Mouse (Mus musculus) forebrain, embryonic 16.5 days (tissue): ENCODE measurements around the gene Slc39a2. TPM values are rescaled to one million over a fixed set of nuclear protein-coding genes. Genes with fewer than 3 reads are reported as not detected.
A peak's percentile ranks its signal among the peaks of the same experiment; 100 is the strongest.

Experiments
- ATAC-seq: fragments of 200-750 bp; cut with Nextera tagmentation; 2 replicates; pipeline ENCODE4 v1.8.0; 2017; ENCODE audit warnings: mild to moderate bottlenecking, moderate library complexity
- H3K27ac ChIP-seq: fragments of 300-500 bp; sonication (generic); 2 replicates; pipeline ENCODE4 v1.5.1; 2014; ENCODE audit warnings: low read length, control low read depth
- H3K27me3 ChIP-seq: fragments of 300-500 bp; sonication (generic); replicated peaks from 2 replicates; pipeline ENCODE4 v1.6.1; 2014; ENCODE audit warnings: low read length; ENCODE audit not compliant: control insufficient read depth, insufficient read depth
- H3K36me3 ChIP-seq: fragments of 300-500 bp; sonication (generic); 2 replicates; pipeline ENCODE4 v1.6.1; 2014; ENCODE audit not compliant: control insufficient read depth, insufficient read depth
- H3K4me1 ChIP-seq: fragments of 300-500 bp; sonication (generic); replicated peaks from 2 replicates; pipeline ENCODE4 v1.6.1; 2014; ENCODE audit warnings: low read length; ENCODE audit not compliant: control insufficient read depth, insufficient read depth
- H3K4me2 ChIP-seq: fragments of 300-500 bp; sonication (generic); 2 replicates; pipeline ENCODE4 v1.6.1; 2014; ENCODE audit warnings: mild to moderate bottlenecking, low read length, control low read depth
- H3K4me3 ChIP-seq: fragments of 300-500 bp; sonication (generic); replicated peaks from 2 replicates; pipeline ENCODE4 v1.5.1; 2014; ENCODE audit warnings: mild to moderate bottlenecking, low read length, control low read depth
- H3K9ac ChIP-seq: fragments of 300-500 bp; sonication (generic); replicated peaks from 2 replicates; pipeline ENCODE4 v1.6.1; 2014; ENCODE audit warnings: low read depth, low read length, control low read depth
- H3K9me3 ChIP-seq: fragments of 300-500 bp; sonication (generic); 2 replicates; pipeline ENCODE4 v1.6.1; 2016; ENCODE audit warnings: low read length; ENCODE audit not compliant: control insufficient read depth
- WGBS: fragments of 180-500 bp; shearing (Covaris S2); extraction: QIAGEN DNeasy Blood & Tissue Kit; methylation state at CpG from one replicate; pipeline ENCODE4 v1.1.7; 2014; 5-methylcytosine and 5-hydroxymethylcytosine counted together
- polyA plus RNA-seq: library from polyadenylated mRNA; unstranded; fragments of >200 nt; fragmentation: Nextera tagmentation; extraction: Ambion mirVana; gene quantifications from 2 replicates; pipeline ENCODE4 v1.2.1, GENCODE M21; 2015

The Slc39a2 gene
- polyA plus RNA-seq, 1 experiment from 2014 or later, result 2.6 TPM

GRCm38 (mm10) chr14:51883527-51884030, 9.1 kb upstream of the Slc39a2 start:
- Histone ChIP-seq H3K27me3 (no peaks in the 10 kb centered on the region), H3K9ac (no peak overlapping the region), H3K4me2 (peak overlapping the region; percentile 83), H3K9me3 (no peaks in the 10 kb centered on the region), H3K4me1 (peaks cover 14% of the 10 kb centered on the region), H3K27ac (0 out of 2 replicates have a peak overlapping the region, but pooled peaks have one; percentile 6), H3K36me3 (peaks cover 5% of the 10 kb centered on the region), H3K4me3 (peak overlapping the region; percentile 77)
- WGBS, result under 1% methylated on average over 4 of the region's 4 CpGs
- ATAC-seq, result peak; percentile 21

- H3K27ac ChIP-seq, result peak overlapping the region; percentile 75
- WGBS, result under 1% methylated on average over 14 of the region's 14 CpGs
- H3K4me1 ChIP-seq, result peaks cover 14% of the 10 kb centered on the region
- H3K9ac ChIP-seq, result peak overlapping the region; percentile 70
- H3K27me3 ChIP-seq, result no peaks in the 10 kb centered on the region
- H3K9me3 ChIP-seq, result no peaks in the 10 kb centered on the region
- H3K4me3 ChIP-seq, result peak overlapping the region; percentile 77
- ATAC-seq, result peak; percentile 26
- peaks cover 5% of the 10 kb centered on the region for H3K36me3 ChIP-seq
- peak overlapping the region; percentile 83 for H3K4me2 ChIP-seq
Measured at GRCm38 (mm10) chr14:51884031-51884544, 8.6 kb upstream of the Slc39a2 start.

GRCm38 (mm10) chr14:51884598-51885331, 7.9 kb upstream of the Slc39a2 start, which contains the start of gene Mettl17:
Mettl17 (plus strand) TSS chr14:51884842.
- Histone ChIP-seq H3K9me3 (no peaks in the 10 kb centered on the region), H3K4me1 (peaks cover 14% of the 10 kb centered on the region), H3K27ac (peak within 1 kb of the TSS; percentile 75), H3K27me3 (no peaks in the 10 kb centered on the region), H3K9ac (peak within 1 kb of the TSS; percentile 70), H3K4me3 (peak within 1 kb of the TSS; percentile 77), H3K36me3 (peaks cover 10% of the 10 kb centered on the region), H3K4me2 (peak within 1 kb of the TSS; percentile 83)
- WGBS, result under 1% methylated on average over 43 of the region's 43 CpGs
- peak; percentile 99 for ATAC-seq

GRCm38 (mm10) chr14:51886051-51886450, 6.6 kb upstream of the Slc39a2 start:
- Histone ChIP-seq H3K4me1 (peaks cover 14% of the 10 kb centered on the region), H3K27ac (no peak overlapping the region), H3K9me3 (no peaks in the 10 kb centered on the region), H3K4me2 (peak overlapping the region; percentile 83), H3K27me3 (no peaks in the 10 kb centered on the region), H3K9ac (no peak overlapping the region), H3K4me3 (peak overlapping the region; percentile 77; the same call in 1 of the 2 replicates), H3K36me3 (peaks cover 16% of the 10 kb centered on the region)
- 44% methylated on average over 6 of the region's 6 CpGs for WGBS
- no peak for ATAC-seq

GRCm38 (mm10) chr14:51889833-51890232, 2.9 kb upstream of the Slc39a2 start:
- no peak for ATAC-seq
- Histone ChIP-seq H3K9ac (no peak overlapping the region), H3K9me3 (no peaks in the 10 kb centered on the region), H3K36me3 (peaks cover 26% of the 10 kb centered on the region), H3K27me3 (no peaks in the 10 kb centered on the region), H3K4me2 (no peak overlapping the region), H3K27ac (no peak overlapping the region), H3K4me1 (peaks cover 12% of the 10 kb centered on the region), H3K4me3 (no peak overlapping the region)
- WGBS, result 90% methylated on average over 6 of the region's 6 CpGs

GRCm38 (mm10) chr14:51893094-51893794, 555 bp downstream of the Slc39a2 start:
- ATAC-seq, result no peak
- no peaks in the 10 kb centered on the region for H3K9me3 ChIP-seq
- 35% methylated on average over 10 of the region's 10 CpGs for WGBS
- no peaks in the 10 kb centered on the region for H3K4me1 ChIP-seq
- H3K4me3 ChIP-seq, result no peak overlapping the region
- no peak overlapping the region for H3K9ac ChIP-seq
- no peak overlapping the region for H3K4me2 ChIP-seq
- no peaks in the 10 kb centered on the region for H3K27me3 ChIP-seq
- peaks cover 21% of the 10 kb centered on the region for H3K36me3 ChIP-seq
- no peak overlapping the region for H3K27ac ChIP-seq

GRCm38 (mm10) chr14:51893809-51894208, 1.1 kb downstream of the Slc39a2 start:
- H3K36me3 ChIP-seq, result peaks cover 21% of the 10 kb centered on the region
- no peak for ATAC-seq

GRCm38 (mm10) chr14:51895071-51895470, 2.4 kb downstream of the Slc39a2 start:
- no peak overlapping the region for H3K9ac ChIP-seq

More at GRCm38 (mm10) chr14:51893809-51894208, 1.1 kb downstream of the Slc39a2 start:
- Histone ChIP-seq H3K9me3 (no peaks in the 10 kb centered on the region), H3K9ac (no peak overlapping the region), H3K4me3 (no peak overlapping the region), H3K4me1 (no peaks in the 10 kb centered on the region), H3K4me2 (no peak overlapping the region), H3K27ac (no peak overlapping the region), H3K27me3 (no peaks in the 10 kb centered on the region)
- WGBS, result 64% methylated on average over 3 of the region's 3 CpGs

GRCm38 (mm10) chr14:51896019-51896418, 3.3 kb downstream of the Slc39a2 start:
- Histone ChIP-seq H3K4me1 (no peaks in the 10 kb centered on the region), H3K36me3 (peaks cover 10% of the 10 kb centered on the region), H3K27ac (no peak overlapping the region), H3K27me3 (no peaks in the 10 kb centered on the region), H3K4me2 (no peak overlapping the region), H3K9me3 (no peaks in the 10 kb centered on the region), H3K9ac (no peak overlapping the region), H3K4me3 (no peak overlapping the region)
- WGBS, result 91% methylated on average over 6 of the region's 6 CpGs
- no peak for ATAC-seq

More at GRCm38 (mm10) chr14:51895071-51895470, 2.4 kb downstream of the Slc39a2 start:
- no peak overlapping the region for H3K4me3 ChIP-seq
- H3K27me3 ChIP-seq, result no peaks in the 10 kb centered on the region
- no peak overlapping the region for H3K4me2 ChIP-seq
- WGBS, result 83% methylated on average over 14 of the region's 14 CpGs
- no peak overlapping the region for H3K27ac ChIP-seq
- peaks cover 14% of the 10 kb centered on the region for H3K36me3 ChIP-seq
- ATAC-seq, result no peak
- H3K4me1 ChIP-seq, result no peaks in the 10 kb centered on the region
- no peaks in the 10 kb centered on the region for H3K9me3 ChIP-seq
